Mouse (Mus musculus) embryo, embryonic 10.5 days (tissue): ENCODE measurements at regions not wholly inside any gene's neighbourhood (a gene's known extent, or its start where the extent isn't known, plus 50 kb on each side); places are given as distances from the start of the nearest gene placed in this dataset.

ENCODE experiments used
- DNase-seq: peaks from one replicate; pipeline ENCODE4 v3.0.0-alpha.2; 2015; ENCODE audit warnings: low spot score

DNA sequence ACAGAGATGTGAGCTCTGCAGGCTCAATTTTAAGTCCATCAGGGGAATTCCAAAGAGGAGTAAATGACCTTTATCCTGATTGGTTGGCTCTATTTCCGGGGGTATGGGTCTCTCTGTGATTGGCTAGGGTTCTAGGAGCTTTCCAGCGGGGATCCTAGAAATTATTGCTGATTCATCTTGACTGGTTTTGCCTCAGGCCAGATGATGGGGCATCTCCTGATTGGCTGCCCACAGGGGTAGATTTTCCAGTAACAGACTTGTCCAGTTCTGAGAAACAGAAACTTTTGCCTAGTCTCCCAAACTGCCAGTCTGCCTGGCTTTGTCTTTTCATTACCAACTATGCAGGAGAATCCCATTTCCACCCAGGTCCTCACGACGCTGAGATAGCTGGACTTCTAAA, 301.3 kb downstream of the Ins1 start:
- no peak for DNase-seq

DNA sequence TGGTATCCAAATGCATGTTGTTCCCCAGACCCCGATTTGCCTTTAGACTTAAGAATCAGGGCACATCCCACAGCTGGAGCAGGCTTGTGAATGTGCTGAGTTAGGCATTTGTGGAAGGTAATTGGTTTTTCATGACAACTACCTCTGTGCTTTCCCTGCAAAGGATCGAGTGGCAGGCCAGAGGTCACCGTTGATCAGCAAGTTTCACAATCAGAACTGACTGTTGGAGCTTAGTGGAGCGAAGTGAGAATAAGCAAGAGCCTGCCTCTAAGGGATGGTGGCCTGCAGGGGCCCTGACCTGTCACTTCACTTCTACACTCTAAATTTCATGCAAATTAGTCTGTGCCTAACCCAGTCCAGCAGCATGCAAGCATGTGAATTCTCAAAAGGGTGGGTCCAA, 270.7 kb downstream of the Ins1 start:
- DNase-seq: peak; percentile 71

GRCm38 (mm10) chr19:52525509-52525908, 261.4 kb downstream of the Ins1 start:
- no peak for DNase-seq

GRCm38 (mm10) chr19:52503331-52503730, 239.2 kb downstream of the Ins1 start:
- DNase-seq: no peak
